Mouse (Mus musculus): Measurements from ENCODE around the gene BC107364.

GRCm38 (mm10) chr3:96396857-96397256 lies 55.2 kb downstream of the BC107364 start:
- no peak for TF ChIP-seq CTCF (IDR thresholded peaks at IDR 0.05; ENCODE audit: extremely low read depth, insufficient read depth, insufficient read length, insufficient replicate concordance)
- no peak for TF ChIP-seq POLR2A (IDR thresholded peaks at IDR 0.05; ENCODE audit: low read depth, low read length)

Measured in spleen, adult 2 months (tissue).